Mouse (Mus musculus) liver, adult 2 months (tissue): ENCODE measurements at regions not wholly inside any gene's neighbourhood (a gene's known extent, or its start where the extent isn't known, plus 50 kb on each side); places are given as distances from the start of the nearest gene placed in this dataset.

Experiments
- DNase-seq: peaks from one replicate; pipeline ENCODE4 v3.0.0-alpha.2; 2011; ENCODE audit warnings: low read depth, low spot score; ENCODE audit errors: extremely low read depth
- H3K27ac ChIP-seq: fragments of 200-500 bp; replicated peaks from 2 replicates; pipeline ENCODE4 v1.5.1; 2012; ENCODE audit warnings: low read depth, mild to moderate bottlenecking, control low read depth, inconsistent platforms, low read length; ENCODE audit not compliant: insufficient read depth
- H3K27me3 ChIP-seq: fragments of 200-500 bp; 2 replicates; pipeline ENCODE4 v1.6.1; 2012; ENCODE audit warnings: mild to moderate bottlenecking, moderate library complexity, low read length, inconsistent platforms; ENCODE audit not compliant: control insufficient read depth, insufficient read depth
- H3K36me3 ChIP-seq: fragments of 200-500 bp; 2 replicates; pipeline ENCODE4 v1.6.1; 2012; ENCODE audit warnings: low read length, inconsistent platforms; ENCODE audit not compliant: control insufficient read depth, insufficient read depth
- H3K4me1 ChIP-seq: fragments of 200-500 bp; 2 replicates; pipeline ENCODE4 v1.6.1; 2011; ENCODE audit warnings: low read length; ENCODE audit not compliant: control insufficient read depth, insufficient read depth
- H3K4me3 ChIP-seq: fragments of 200-500 bp; 2 replicates; pipeline ENCODE4 v1.5.1; 2011; ENCODE audit warnings: low read depth, mild to moderate bottlenecking, control low read depth, low read length, moderate library complexity; ENCODE audit not compliant: insufficient read depth
- H3K79me2 ChIP-seq: fragments of 200-500 bp; 2 replicates; pipeline ENCODE4 v1.6.1; 2012; ENCODE audit warnings: inconsistent platforms, mild to moderate bottlenecking, low read length, moderate library complexity; ENCODE audit not compliant: control insufficient read depth, insufficient read depth
- H3K9ac ChIP-seq: fragments of 200-500 bp; 2 replicates; pipeline ENCODE4 v1.6.1; 2012; ENCODE audit warnings: low read depth, mild to moderate bottlenecking, control low read depth, inconsistent platforms, low read length
- CTCF ChIP-seq: fragments of 200-500 bp; IDR thresholded peaks from 2 replicates; pipeline ENCODE4 v1.5.1; 2011; ENCODE audit warnings: low read depth, low read length, control low read depth
- POLR2A ChIP-seq: fragments of 200-500 bp; IDR thresholded peaks from 2 replicates; pipeline ENCODE4 v1.6.1; 2011; ENCODE audit warnings: low read length, control low read depth; ENCODE audit not compliant: insufficient read depth; ENCODE audit errors: extremely low read depth
- WGBS: fragments of 180-500 bp; shearing (Covaris S2); methylation state at CpG from one replicate; pipeline ENCODE4 v1.1.7; 2018; 5-methylcytosine and 5-hydroxymethylcytosine counted together

- Histone ChIP-seq H3K4me1 (no peaks in the 10 kb centered on the region), H3K27ac (no peak overlapping the region), H3K36me3 (no peaks in the 10 kb centered on the region), H3K27me3 (no peaks in the 10 kb centered on the region), H3K79me2 (no peaks in the 10 kb centered on the region), H3K9ac (no peak overlapping the region), H3K4me3 (no peak overlapping the region)
- DNase-seq: no peak
- TF ChIP-seq POLR2A (no peak), CTCF (no peak)
- WGBS: 53% methylated on average over 3 of the region's 3 CpGs
These were observed 82.0 kb downstream of the Cth start for GRCm38 (mm10) chr3:157842872-157843271.

GRCm38 (mm10) chr3:157841164-157841719 lies 83.6 kb downstream of the Cth start:
- H3K4me3 ChIP-seq: no peak overlapping the region
- H3K36me3 ChIP-seq: no peaks in the 10 kb centered on the region
- no peak overlapping the region for H3K9ac ChIP-seq
- WGBS: 72% methylated on average over 2 of the region's 2 CpGs
- H3K27me3 ChIP-seq: no peaks in the 10 kb centered on the region
- TF ChIP-seq POLR2A: no peak
- H3K4me1 ChIP-seq: no peaks in the 10 kb centered on the region
- H3K79me2 ChIP-seq: no peaks in the 10 kb centered on the region
- no peak for DNase-seq
- H3K27ac ChIP-seq: no peak overlapping the region

- DNase-seq: no peak
- TF ChIP-seq CTCF: no peak
- TF ChIP-seq POLR2A: no peak
- Histone ChIP-seq H3K4me3 (no peak overlapping the region), H3K36me3 (no peaks in the 10 kb centered on the region), H3K79me2 (no peaks in the 10 kb centered on the region), H3K4me1 (no peaks in the 10 kb centered on the region), H3K27ac (no peak overlapping the region), H3K27me3 (no peaks in the 10 kb centered on the region), H3K9ac (no peak overlapping the region)
- 77% methylated on average over 3 of the region's 3 CpGs for WGBS
These were observed 120.6 kb downstream of the Cth start for GRCm38 (mm10) chr3:157804307-157804706.

DNA sequence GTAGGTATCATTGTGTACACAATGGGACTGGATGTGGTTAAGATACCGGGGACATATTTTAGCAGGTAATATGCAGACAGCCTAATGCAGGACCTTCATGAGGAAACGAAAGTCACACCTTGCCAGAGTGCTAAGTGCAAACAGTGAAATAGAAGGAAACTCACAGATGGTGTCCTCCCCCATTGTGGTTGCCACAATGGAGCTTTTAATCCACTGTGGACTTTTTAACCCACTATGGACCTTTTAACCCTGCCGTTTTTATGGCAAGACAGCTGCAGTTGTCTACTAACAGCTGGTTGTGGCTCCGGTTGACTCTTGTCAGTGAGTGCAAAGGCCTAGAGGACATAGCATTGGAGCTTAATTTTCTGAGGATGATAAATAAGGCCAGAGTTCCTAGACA lies 121.5 kb downstream of the Cth start:
- 81% methylated on average over 4 of the region's 4 CpGs for WGBS
- Histone ChIP-seq H3K27me3 (no peaks in the 10 kb centered on the region), H3K36me3 (no peaks in the 10 kb centered on the region), H3K4me3 (no peak overlapping the region), H3K4me1 (no peaks in the 10 kb centered on the region), H3K9ac (no peak overlapping the region), H3K79me2 (no peaks in the 10 kb centered on the region), H3K27ac (no peak overlapping the region)
- no peak for TF ChIP-seq POLR2A
- no peak for TF ChIP-seq CTCF
- DNase-seq: no peak

DNA sequence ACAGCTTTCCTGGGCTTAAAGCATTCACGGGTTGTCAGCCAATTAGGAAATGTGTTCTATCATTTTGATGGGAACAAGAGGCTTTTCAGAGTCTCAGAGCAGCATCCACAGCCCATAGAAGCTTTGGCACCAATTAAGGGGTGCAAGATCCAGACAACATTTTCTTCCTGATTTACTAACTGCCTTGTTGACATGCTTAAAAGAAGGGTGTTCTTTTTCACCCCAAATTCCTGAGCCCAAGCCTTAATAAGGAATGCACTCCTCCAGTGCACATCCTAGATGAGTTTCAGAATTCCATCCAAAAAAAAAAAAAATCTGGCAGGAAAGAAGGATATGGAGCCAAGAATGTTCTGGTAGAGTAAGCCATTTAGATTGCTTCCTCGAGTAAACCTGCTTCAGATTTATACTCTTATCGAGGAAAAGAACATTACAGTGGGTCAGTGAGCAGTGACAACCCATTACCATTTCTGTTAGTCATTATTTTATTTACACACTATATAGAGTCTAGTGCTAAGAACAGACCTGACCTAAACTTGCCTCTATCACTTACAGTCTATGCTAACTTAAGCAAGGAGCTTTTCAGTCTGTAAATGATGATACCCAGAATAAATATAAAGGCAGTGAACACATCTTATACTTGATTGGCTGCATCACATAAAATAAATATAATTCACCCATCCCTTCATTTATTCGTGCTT lies 137.2 kb downstream of the Cth start:
- no peak overlapping the region for H3K4me3 ChIP-seq
- 57% methylated on average over 4 of the region's 4 CpGs for WGBS
- H3K9ac ChIP-seq: no peak overlapping the region
- no peak overlapping the region for H3K27ac ChIP-seq
- TF ChIP-seq CTCF: no peak
- TF ChIP-seq POLR2A: no peak
- no peaks in the 10 kb centered on the region for H3K4me1 ChIP-seq
- DNase-seq: no peak
- H3K36me3 ChIP-seq: no peaks in the 10 kb centered on the region
- no peaks in the 10 kb centered on the region for H3K79me2 ChIP-seq
- H3K27me3 ChIP-seq: no peaks in the 10 kb centered on the region

DNA sequence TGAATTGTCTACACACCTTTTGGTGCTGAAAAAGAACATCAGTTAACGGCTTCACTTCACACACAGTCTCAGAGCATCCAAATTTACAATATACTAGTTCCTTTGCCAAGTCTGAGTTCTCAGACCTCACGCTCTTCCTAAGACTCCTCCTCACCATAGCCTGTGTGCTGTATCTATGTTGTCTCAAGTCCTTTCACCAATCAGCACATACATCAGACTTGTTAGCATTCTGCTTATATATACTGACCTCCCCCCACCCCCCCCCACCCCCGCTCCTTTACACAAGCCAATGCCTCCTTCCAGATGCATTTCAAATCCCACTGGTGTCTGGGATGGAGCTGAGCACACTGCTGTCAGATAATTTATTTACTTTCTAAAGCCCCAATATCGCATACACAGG lies 143.8 kb downstream of the Cth start:
- WGBS: 80% methylated on average over 4 of the region's 4 CpGs
- TF ChIP-seq CTCF: no peak
- TF ChIP-seq POLR2A: no peak
- Histone ChIP-seq H3K27me3 (no peaks in the 10 kb centered on the region), H3K27ac (no peak overlapping the region), H3K36me3 (no peaks in the 10 kb centered on the region), H3K79me2 (no peaks in the 10 kb centered on the region), H3K4me3 (no peak overlapping the region), H3K4me1 (no peaks in the 10 kb centered on the region), H3K9ac (no peak overlapping the region)
- DNase-seq: no peak
